Mouse (Mus musculus) midbrain, embryonic 16.5 days (tissue): ENCODE measurements around the gene Sik3. TPM values are rescaled to one million over a fixed set of nuclear protein-coding genes. Genes with fewer than 3 reads are reported as not detected.

Source experiments
- ATAC-seq: fragments of 200-750 bp; cut with Nextera tagmentation; 2 replicates; pipeline ENCODE4 v1.8.0; 2017; ENCODE audit warnings: moderate TSS enrichment
- H3K27ac ChIP-seq: fragments of 300-500 bp; sonication (generic); 2 replicates; pipeline ENCODE4 v1.5.1; 2014; ENCODE audit warnings: mild to moderate bottlenecking, low read length, mixed read lengths
- H3K27me3 ChIP-seq: fragments of 300-500 bp; sonication (generic); 2 replicates; pipeline ENCODE4 v1.6.1; 2014; ENCODE audit warnings: low read depth, low read length, mixed read lengths; ENCODE audit not compliant: control insufficient read depth, insufficient read depth
- H3K36me3 ChIP-seq: fragments of 300-500 bp; sonication (generic); 2 replicates; pipeline ENCODE4 v1.6.1; 2014; ENCODE audit warnings: mild to moderate bottlenecking, low read length, moderate library complexity, mixed read lengths; ENCODE audit not compliant: control insufficient read depth, insufficient read depth
- H3K4me1 ChIP-seq: fragments of 300-500 bp; sonication (generic); 2 replicates; pipeline ENCODE4 v1.6.1; 2014; ENCODE audit warnings: mild to moderate bottlenecking, low read length, mixed read lengths; ENCODE audit not compliant: control insufficient read depth, insufficient read depth
- H3K4me2 ChIP-seq: fragments of 300-500 bp; sonication (generic); 2 replicates; pipeline ENCODE4 v1.6.1; 2014; ENCODE audit warnings: mild to moderate bottlenecking, low read length, mixed read lengths
- H3K4me3 ChIP-seq: fragments of 300-500 bp; sonication (generic); 2 replicates; pipeline ENCODE4 v1.5.1; 2014; ENCODE audit warnings: low read depth, mild to moderate bottlenecking, low read length, moderate library complexity, mixed read lengths
- H3K9ac ChIP-seq: fragments of 300-500 bp; sonication (generic); 2 replicates; pipeline ENCODE4 v1.6.1; 2014; ENCODE audit warnings: low read depth, low read length, mixed read lengths
- H3K9me3 ChIP-seq: fragments of 300-500 bp; sonication (generic); replicated peaks from 2 replicates; pipeline ENCODE4 v1.6.1; 2014; ENCODE audit warnings: mild to moderate bottlenecking, low read length, mixed read lengths; ENCODE audit not compliant: control insufficient read depth, poor library complexity, severe bottlenecking
- WGBS: fragments of 180-500 bp; shearing (Covaris S2); extraction: QIAGEN DNeasy Blood & Tissue Kit; methylation state at CpG from one replicate; pipeline ENCODE4 v1.1.7; 2014; 5-methylcytosine and 5-hydroxymethylcytosine counted together
- polyA plus RNA-seq: library from polyadenylated mRNA; unstranded; fragments of >200 nt; fragmentation: Nextera tagmentation; extraction: Ambion mirVana; gene quantifications from 2 replicates; pipeline ENCODE4 v1.2.1, GENCODE M21; 2015

Sik3 gene
- polyA plus RNA-seq, 1 experiment from 2014 or later = 5.1 TPM

GRCm38 (mm10) chr9:46060249-46060648 lies 47.6 kb downstream of the Sik3 start:
- Histone ChIP-seq H3K9me3 (no peaks in the 10 kb centered on the region), H3K4me3 (no peak overlapping the region), H3K4me2 (no peak overlapping the region), H3K36me3 (no peaks in the 10 kb centered on the region), H3K27ac (no peak overlapping the region), H3K27me3 (no peaks in the 10 kb centered on the region), H3K4me1 (no peaks in the 10 kb centered on the region), H3K9ac (no peak overlapping the region)
- ATAC-seq = no peak
- 88% methylated on average over 2 of the region's 2 CpGs for WGBS

- 75% methylated on average over 9 of the region's 9 CpGs for WGBS
- H3K4me1 ChIP-seq = no peaks in the 10 kb centered on the region
- no peak overlapping the region for H3K27ac ChIP-seq
- no peaks in the 10 kb centered on the region for H3K9me3 ChIP-seq
- H3K4me3 ChIP-seq = no peak overlapping the region
- no peaks in the 10 kb centered on the region for H3K36me3 ChIP-seq
- H3K4me2 ChIP-seq = no peak overlapping the region
- no peak for ATAC-seq
- H3K27me3 ChIP-seq = no peaks in the 10 kb centered on the region
- H3K9ac ChIP-seq = no peak overlapping the region
Observed at GRCm38 (mm10) chr9:46061696-46062425, 49.2 kb downstream of the Sik3 start.

GRCm38 (mm10) chr9:46064331-46064730 lies 51.7 kb downstream of the Sik3 start:
- WGBS = 93% methylated on average over 7 of the region's 7 CpGs
- Histone ChIP-seq H3K4me3 (no peak overlapping the region), H3K9ac (no peak overlapping the region), H3K27ac (no peak overlapping the region), H3K36me3 (no peaks in the 10 kb centered on the region), H3K9me3 (no peaks in the 10 kb centered on the region), H3K4me1 (no peaks in the 10 kb centered on the region), H3K27me3 (no peaks in the 10 kb centered on the region), H3K4me2 (no peak overlapping the region)
- ATAC-seq = no peak

- H3K4me2 ChIP-seq = no peak overlapping the region
- no peaks in the 10 kb centered on the region for H3K9me3 ChIP-seq
- no peaks in the 10 kb centered on the region for H3K36me3 ChIP-seq
- H3K4me1 ChIP-seq = peaks cover 4% of the 10 kb centered on the region; the same call in 1 of the 2 replicates
- no peak overlapping the region for H3K4me3 ChIP-seq
- no peak overlapping the region for H3K9ac ChIP-seq
- no peak overlapping the region for H3K27ac ChIP-seq
- no peaks in the 10 kb centered on the region for H3K27me3 ChIP-seq
- no peak for ATAC-seq
- 84% methylated on average over 4 of the region's 4 CpGs for WGBS
Observed at GRCm38 (mm10) chr9:46066711-46067110, 54.1 kb downstream of the Sik3 start.

GRCm38 (mm10) chr9:46067691-46068090 lies 55.1 kb downstream of the Sik3 start:
- Histone ChIP-seq H3K9me3 (no peaks in the 10 kb centered on the region), H3K36me3 (no peaks in the 10 kb centered on the region), H3K27me3 (no peaks in the 10 kb centered on the region), H3K27ac (no peak overlapping the region), H3K9ac (no peak overlapping the region), H3K4me1 (peaks cover 4% of the 10 kb centered on the region), H3K4me3 (no peak overlapping the region), H3K4me2 (no peak overlapping the region)
- no peak for ATAC-seq
- WGBS = 83% methylated on average over 7 of the region's 7 CpGs

GRCm38 (mm10) chr9:46069013-46069412 lies 56.4 kb downstream of the Sik3 start:
- Histone ChIP-seq H3K36me3 (no peaks in the 10 kb centered on the region), H3K9ac (no peak overlapping the region), H3K27ac (no peak overlapping the region), H3K9me3 (no peaks in the 10 kb centered on the region), H3K27me3 (no peaks in the 10 kb centered on the region), H3K4me3 (no peak overlapping the region), H3K4me1 (peaks cover 4% of the 10 kb centered on the region), H3K4me2 (no peak overlapping the region)
- ATAC-seq = no peak
- WGBS = 80% methylated on average over 4 of the region's 4 CpGs

GRCm38 (mm10) chr9:46072101-46072835 lies 59.6 kb downstream of the Sik3 start:
- 75% methylated on average over 9 of the region's 9 CpGs for WGBS
- Histone ChIP-seq H3K9me3 (no peaks in the 10 kb centered on the region), H3K27me3 (no peaks in the 10 kb centered on the region), H3K27ac (no peak overlapping the region), H3K4me1 (peaks cover 4% of the 10 kb centered on the region), H3K36me3 (no peaks in the 10 kb centered on the region), H3K4me2 (no peak overlapping the region), H3K9ac (no peak overlapping the region), H3K4me3 (no peak overlapping the region)
- ATAC-seq = no peak

- peaks cover 4% of the 10 kb centered on the region for H3K4me1 ChIP-seq
- WGBS = 83% methylated on average over 3 of the region's 3 CpGs
- H3K9me3 ChIP-seq = no peaks in the 10 kb centered on the region
- ATAC-seq = no peak
- no peak overlapping the region for H3K9ac ChIP-seq
- no peak overlapping the region for H3K4me2 ChIP-seq
- H3K27me3 ChIP-seq = no peaks in the 10 kb centered on the region
- no peak overlapping the region for H3K4me3 ChIP-seq
- no peaks in the 10 kb centered on the region for H3K36me3 ChIP-seq
- H3K27ac ChIP-seq = no peak overlapping the region
Observed at GRCm38 (mm10) chr9:46073443-46073842, 60.8 kb downstream of the Sik3 start.

- no peak overlapping the region for H3K4me3 ChIP-seq
- H3K27ac ChIP-seq = no peak overlapping the region
- no peak overlapping the region for H3K9ac ChIP-seq
- no peaks in the 10 kb centered on the region for H3K9me3 ChIP-seq
- peaks cover 4% of the 10 kb centered on the region for H3K4me1 ChIP-seq
- H3K4me2 ChIP-seq = no peak overlapping the region
- no peak for ATAC-seq
- no peaks in the 10 kb centered on the region for H3K36me3 ChIP-seq
- H3K27me3 ChIP-seq = no peaks in the 10 kb centered on the region
- WGBS = 83% methylated on average over 2 of the region's 2 CpGs
Observed at GRCm38 (mm10) chr9:46075578-46075977, 63.0 kb downstream of the Sik3 start.
